Mouse (Mus musculus): ENCODE data around the gene Ftl1. TPM values are rescaled to one million over a fixed set of nuclear protein-coding genes. Genes with fewer than 3 reads are reported as not detected.
A peak's percentile ranks its signal among the peaks of the same experiment; 100 is the strongest.

Gene Ftl1
- polyA plus RNA-seq, 1 experiment from 2014 or later = 5,449 TPM

DNA sequence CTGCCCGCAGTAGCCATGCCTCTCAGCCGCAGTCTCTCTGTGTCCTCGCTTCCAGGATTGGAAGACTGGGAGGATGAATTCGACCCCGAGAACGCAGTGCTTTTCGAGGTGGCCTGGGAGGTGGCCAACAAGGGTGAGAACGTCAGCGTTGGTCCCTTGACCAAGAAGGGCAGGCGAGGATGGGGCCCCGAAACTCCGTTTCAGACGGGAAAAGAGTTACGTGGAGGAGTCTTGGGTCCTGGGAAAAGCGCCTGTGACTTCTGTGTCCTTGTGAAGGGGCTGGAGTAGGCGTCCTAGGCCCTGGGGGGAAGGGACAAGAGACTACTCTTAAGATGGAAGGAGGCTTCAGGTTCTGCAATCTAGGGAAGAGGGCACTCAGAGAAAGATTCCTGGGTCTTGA, 24.6 kb downstream of the Ftl1 start:
- Histone ChIP-seq H3K27me3 (ENCODE audit: control insufficient read depth, insufficient read depth, low read length) (no peaks in the 10 kb centered on the region), H3K4me3 (ENCODE audit: low read depth, low read length) (peak overlapping the region; percentile 75), H3K36me3 (ENCODE audit: control insufficient read depth, insufficient read depth, low read length) (peaks cover 6% of the 10 kb centered on the region), H3K9me3 (ENCODE audit: control insufficient read depth, low read length) (no peaks in the 10 kb centered on the region), H3K27ac (ENCODE audit: low read depth, low read length) (peak overlapping the region; percentile 35; the same call in 1 of the 2 replicates), H3K9ac (ENCODE audit: low read length) (peak overlapping the region; percentile 75), H3K4me2 (ENCODE audit: low read depth) (peak overlapping the region; percentile 92), H3K4me1 (ENCODE audit: control insufficient read depth, insufficient read depth, low read length) (peaks cover 18% of the 10 kb centered on the region; the same call in 1 of the 2 replicates)
- WGBS = 6% methylated on average over 16 of the region's 16 CpGs
- DNase-seq (ENCODE audit: low spot score) (no peak), ATAC-seq (ENCODE audit: insufficient read depth, low FRiP score, low TSS enrichment) (no peak; the same call in none of the 2 replicates)

GRCm38 (mm10) chr7:45434203-45435015, 25.3 kb downstream of the Ftl1 start, which contains the start of gene Gys1:
Gene Gys1, plus strand, starts transcription at chr7:45434844.
- H3K36me3 ChIP-seq (ENCODE audit: control insufficient read depth, insufficient read depth, low read length) = peaks cover 10% of the 10 kb centered on the region
- H3K27me3 ChIP-seq (ENCODE audit: control insufficient read depth, insufficient read depth, low read length) = no peaks in the 10 kb centered on the region
- H3K9me3 ChIP-seq (ENCODE audit: control insufficient read depth, low read length) = no peaks in the 10 kb centered on the region
- H3K27ac ChIP-seq (ENCODE audit: low read depth, low read length) = peak within 1 kb of the TSS; percentile 79
- H3K4me3 ChIP-seq (ENCODE audit: low read depth, low read length) = peak within 1 kb of the TSS; percentile 75
- WGBS = under 1% methylated on average over 45 of the region's 45 CpGs
- peaks cover 18% of the 10 kb centered on the region; the same call in 1 of the 2 replicates for H3K4me1 ChIP-seq (ENCODE audit: control insufficient read depth, insufficient read depth, low read length)
- peak within 1 kb of the TSS; percentile 92 for H3K4me2 ChIP-seq (ENCODE audit: low read depth)
- peak; percentile 100 for DNase-seq (ENCODE audit: low spot score)
- peak; percentile 94 for ATAC-seq (ENCODE audit: insufficient read depth, low FRiP score, low TSS enrichment)
- H3K9ac ChIP-seq (ENCODE audit: low read length) = peak within 1 kb of the TSS; percentile 75

GRCm38 (mm10) chr7:45433835-45434202, 25.9 kb downstream of the Ftl1 start:
- ATAC-seq (ENCODE audit: insufficient read depth, low FRiP score, low TSS enrichment) = peak; percentile 24; the same call in 1 of the 2 replicates
- Histone ChIP-seq H3K27me3 (ENCODE audit: control insufficient read depth, insufficient read depth, low read length) (no peaks in the 10 kb centered on the region), H3K36me3 (ENCODE audit: control insufficient read depth, insufficient read depth, low read length) (peaks cover 10% of the 10 kb centered on the region), H3K27ac (ENCODE audit: low read depth, low read length) (no peak overlapping the region), H3K9ac (ENCODE audit: low read length) (peak overlapping the region; percentile 68), H3K9me3 (ENCODE audit: control insufficient read depth, low read length) (no peaks in the 10 kb centered on the region), H3K4me1 (ENCODE audit: control insufficient read depth, insufficient read depth, low read length) (peaks cover 18% of the 10 kb centered on the region; the same call in 1 of the 2 replicates), H3K4me2 (ENCODE audit: low read depth) (peak overlapping the region; percentile 92), H3K4me3 (ENCODE audit: low read depth, low read length) (peak overlapping the region; percentile 75)
- under 1% methylated on average over 7 of the region's 7 CpGs for WGBS
- DNase-seq (ENCODE audit: low spot score) = no peak

DNA sequence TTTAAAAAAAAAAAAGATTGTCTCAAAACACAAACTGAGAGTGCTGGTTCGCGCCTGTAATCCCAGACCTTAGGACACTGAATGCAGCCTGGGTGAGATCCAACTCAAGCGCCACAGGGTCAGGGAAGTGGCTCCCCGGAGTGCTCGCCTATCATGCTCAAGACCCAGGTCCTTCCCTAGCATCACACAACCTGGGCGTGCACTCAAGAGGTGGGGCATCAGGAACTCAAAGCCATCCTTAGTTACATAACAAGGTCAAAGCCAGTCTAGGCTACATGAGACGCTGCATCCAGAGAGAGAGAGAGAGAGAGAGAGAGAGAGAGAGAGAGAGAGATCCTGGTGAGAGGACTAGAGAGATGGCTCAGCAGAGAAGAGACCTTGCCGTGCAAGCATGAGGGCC, 33.1 kb downstream of the Ftl1 start:
- Histone ChIP-seq H3K9ac (ENCODE audit: low read length) (no peak overlapping the region), H3K9me3 (ENCODE audit: control insufficient read depth, low read length) (no peaks in the 10 kb centered on the region), H3K36me3 (ENCODE audit: control insufficient read depth, insufficient read depth, low read length) (peaks cover 31% of the 10 kb centered on the region), H3K4me3 (ENCODE audit: low read depth, low read length) (no peak overlapping the region), H3K27ac (ENCODE audit: low read depth, low read length) (no peak overlapping the region), H3K4me2 (ENCODE audit: low read depth) (no peak overlapping the region), H3K4me1 (ENCODE audit: control insufficient read depth, insufficient read depth, low read length) (no peaks in the 10 kb centered on the region), H3K27me3 (ENCODE audit: control insufficient read depth, insufficient read depth, low read length) (no peaks in the 10 kb centered on the region)
- 91% methylated on average over 8 of the region's 8 CpGs for WGBS
- DNase-seq (ENCODE audit: low spot score) (no peak), ATAC-seq (ENCODE audit: insufficient read depth, low FRiP score, low TSS enrichment) (no peak)

- H3K9ac ChIP-seq (ENCODE audit: low read length) = no peak overlapping the region
- no peak overlapping the region for H3K27ac ChIP-seq (ENCODE audit: low read depth, low read length)
- H3K4me2 ChIP-seq (ENCODE audit: low read depth) = no peak overlapping the region
- H3K9me3 ChIP-seq (ENCODE audit: control insufficient read depth, low read length) = no peaks in the 10 kb centered on the region
- peaks cover 46% of the 10 kb centered on the region for H3K27me3 ChIP-seq (ENCODE audit: control insufficient read depth, insufficient read depth, low read length)
- WGBS = 91% methylated on average over 14 of the region's 14 CpGs
- peaks cover 22% of the 10 kb centered on the region for H3K36me3 ChIP-seq (ENCODE audit: control insufficient read depth, insufficient read depth, low read length)
- DNase-seq (ENCODE audit: low spot score) = no peak
- ATAC-seq (ENCODE audit: insufficient read depth, low FRiP score, low TSS enrichment) = no peak
- H3K4me1 ChIP-seq (ENCODE audit: control insufficient read depth, insufficient read depth, low read length) = no peaks in the 10 kb centered on the region
- H3K4me3 ChIP-seq (ENCODE audit: low read depth, low read length) = no peak overlapping the region
Observed at GRCm38 (mm10) chr7:45421194-45421593, 38.5 kb downstream of the Ftl1 start.

GRCm38 (mm10) chr7:45420615-45420919, 39.1 kb downstream of the Ftl1 start, which contains the start of gene Lhb:
Gene Lhb, plus strand, starts transcription at chr7:45420820.
- Histone ChIP-seq H3K9me3 (ENCODE audit: control insufficient read depth, low read length) (no peaks in the 10 kb centered on the region), H3K4me2 (ENCODE audit: low read depth) (no peak within 1 kb of the TSS), H3K4me1 (ENCODE audit: control insufficient read depth, insufficient read depth, low read length) (no peaks in the 10 kb centered on the region), H3K4me3 (ENCODE audit: low read depth, low read length) (no peak within 1 kb of the TSS), H3K36me3 (ENCODE audit: control insufficient read depth, insufficient read depth, low read length) (peaks cover 22% of the 10 kb centered on the region), H3K27me3 (ENCODE audit: control insufficient read depth, insufficient read depth, low read length) (peaks cover 52% of the 10 kb centered on the region), H3K27ac (ENCODE audit: low read depth, low read length) (no peak within 1 kb of the TSS), H3K9ac (ENCODE audit: low read length) (no peak within 1 kb of the TSS)
- ATAC-seq (ENCODE audit: insufficient read depth, low FRiP score, low TSS enrichment) = no peak
- whole genome bisulfite sequencing = 60% methylated on average over 6 of the region's 6 CpGs
- no peak for DNase-seq (ENCODE audit: low spot score)

- DNase-seq (ENCODE audit: low spot score) (no peak), ATAC-seq (ENCODE audit: insufficient read depth, low FRiP score, low TSS enrichment) (no peak)
- no peaks in the 10 kb centered on the region for H3K9me3 ChIP-seq (ENCODE audit: control insufficient read depth, low read length)
- no peak overlapping the region for H3K9ac ChIP-seq (ENCODE audit: low read length)
- H3K27ac ChIP-seq (ENCODE audit: low read depth, low read length) = no peak overlapping the region
- H3K4me2 ChIP-seq (ENCODE audit: low read depth) = no peak overlapping the region
- peaks cover 22% of the 10 kb centered on the region for H3K36me3 ChIP-seq (ENCODE audit: control insufficient read depth, insufficient read depth, low read length)
- no peaks in the 10 kb centered on the region for H3K4me1 ChIP-seq (ENCODE audit: control insufficient read depth, insufficient read depth, low read length)
- H3K27me3 ChIP-seq (ENCODE audit: control insufficient read depth, insufficient read depth, low read length) = peaks cover 57% of the 10 kb centered on the region
- H3K4me3 ChIP-seq (ENCODE audit: low read depth, low read length) = no peak overlapping the region
- WGBS = 10% methylated on average over 27 of the region's 27 CpGs
Observed at GRCm38 (mm10) chr7:45419859-45420614, 39.6 kb downstream of the Ftl1 start.

DNA sequence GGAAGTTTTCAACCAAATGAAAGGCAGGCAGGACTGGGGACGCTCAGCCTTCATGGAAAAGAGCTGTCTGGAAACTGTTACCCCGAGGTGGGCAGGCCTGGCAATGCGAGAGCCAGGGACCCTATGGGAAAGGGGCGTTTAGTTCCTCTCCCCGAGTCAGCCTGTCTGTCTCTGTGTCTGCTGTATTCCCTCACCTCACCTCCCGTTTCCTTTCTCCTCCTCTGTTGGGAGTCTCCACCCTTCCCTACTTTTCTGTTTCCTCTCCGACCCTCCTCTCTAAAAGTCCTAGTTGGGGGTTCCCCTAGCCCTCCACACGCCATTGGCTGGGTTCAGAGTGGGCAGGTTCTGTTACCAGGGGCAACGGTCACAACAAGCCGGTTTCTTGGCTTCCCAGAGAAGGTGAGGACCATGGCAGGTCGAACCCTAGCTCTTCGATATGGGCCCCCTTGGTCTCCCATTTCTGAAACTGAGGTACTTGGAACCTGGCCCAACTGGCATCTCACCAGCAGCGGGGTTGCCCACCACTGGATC, 41.7 kb downstream of the Ftl1 start:
- no peak overlapping the region for H3K27ac ChIP-seq (ENCODE audit: low read depth, low read length)
- H3K36me3 ChIP-seq (ENCODE audit: control insufficient read depth, insufficient read depth, low read length) = peaks cover 6% of the 10 kb centered on the region
- peaks cover 78% of the 10 kb centered on the region for H3K27me3 ChIP-seq (ENCODE audit: control insufficient read depth, insufficient read depth, low read length)
- H3K9me3 ChIP-seq (ENCODE audit: control insufficient read depth, low read length) = no peaks in the 10 kb centered on the region
- H3K4me2 ChIP-seq (ENCODE audit: low read depth) = no peak overlapping the region
- no peak overlapping the region for H3K9ac ChIP-seq (ENCODE audit: low read length)
- no peaks in the 10 kb centered on the region for H3K4me1 ChIP-seq (ENCODE audit: control insufficient read depth, insufficient read depth, low read length)
- ATAC-seq (ENCODE audit: insufficient read depth, low FRiP score, low TSS enrichment) = no peak
- 12% methylated on average over 13 of the region's 13 CpGs for WGBS
- H3K4me3 ChIP-seq (ENCODE audit: low read depth, low read length) = no peak overlapping the region
- DNase-seq (ENCODE audit: low spot score) = no peak
